Mouse (Mus musculus): ENCODE results near the gene Klk1b27.
"Not testable (repeated sequence)": the region's sequence is repeated elsewhere in the genome, so short reads cannot be mapped to it uniquely, and the experiment has no call there.

DNA sequence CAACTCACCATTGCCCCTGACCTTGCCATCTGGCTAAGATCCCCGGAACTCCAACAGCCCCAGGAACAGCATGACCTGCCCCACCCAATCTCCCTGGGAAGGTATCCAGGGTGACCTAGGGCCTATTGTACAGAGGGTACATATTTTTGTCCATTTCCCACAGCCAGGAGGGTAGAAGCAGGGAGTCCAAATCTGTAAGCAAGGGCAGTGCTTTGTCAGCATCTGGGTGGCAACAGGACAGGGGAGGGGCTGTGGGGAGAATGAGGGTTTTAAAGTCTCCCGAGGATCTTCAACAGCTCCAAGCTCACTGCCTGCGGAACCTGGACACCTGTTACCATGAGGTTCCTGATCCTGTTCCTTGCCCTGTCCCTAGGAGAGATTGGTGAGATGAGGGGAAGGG lies 49.9 kb downstream of the Klk1b27 start, which contains the start of gene Klk1b21:
- not testable (repeated sequence) for TF ChIP-seq CTCF (IDR thresholded peaks at IDR 0.05; ENCODE audit: borderline replicate concordance, control insufficient read depth, extremely low read depth, insufficient read depth, low read length, poor library complexity); POLR2A (IDR thresholded peaks at IDR 0.05; ENCODE audit: control insufficient read depth, extremely low read depth, insufficient read depth, low read length, poor library complexity)

Data from thymus, adult 2 months (tissue).